Mouse (Mus musculus): ENCODE measurements around the gene Slc25a45.

DNA sequence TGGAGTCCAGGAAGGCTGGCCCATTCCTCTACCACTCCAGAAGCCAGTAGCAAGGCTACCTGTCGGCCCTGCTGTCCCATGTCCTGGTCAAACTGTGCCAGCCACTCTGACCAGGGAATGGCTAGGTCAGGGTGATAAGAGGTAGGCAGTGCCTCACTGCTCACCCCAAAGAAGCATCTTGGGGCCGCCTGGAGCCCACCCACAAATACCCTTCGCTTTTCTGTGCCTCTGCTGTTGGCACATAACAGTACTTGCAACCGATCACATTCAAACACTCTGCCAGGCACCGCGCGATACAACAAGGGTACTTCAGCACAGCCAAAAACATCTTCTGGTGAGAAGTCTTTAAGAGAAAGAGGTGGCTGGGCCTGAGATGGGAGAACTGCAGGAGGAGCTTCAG, 14.7 kb downstream of the Slc25a45 start:
- no peak for TF ChIP-seq POLR2A (IDR thresholded peaks at IDR 0.05; ENCODE audit: borderline replicate concordance, control insufficient read depth, low read depth, low read length)
- TF ChIP-seq CTCF (IDR thresholded peaks at IDR 0.05; ENCODE audit: control insufficient read depth, insufficient read depth, low read length) = no peak
